ENCODE assay signal across 9 mouse cellular contexts in the genomic region with DNA sequence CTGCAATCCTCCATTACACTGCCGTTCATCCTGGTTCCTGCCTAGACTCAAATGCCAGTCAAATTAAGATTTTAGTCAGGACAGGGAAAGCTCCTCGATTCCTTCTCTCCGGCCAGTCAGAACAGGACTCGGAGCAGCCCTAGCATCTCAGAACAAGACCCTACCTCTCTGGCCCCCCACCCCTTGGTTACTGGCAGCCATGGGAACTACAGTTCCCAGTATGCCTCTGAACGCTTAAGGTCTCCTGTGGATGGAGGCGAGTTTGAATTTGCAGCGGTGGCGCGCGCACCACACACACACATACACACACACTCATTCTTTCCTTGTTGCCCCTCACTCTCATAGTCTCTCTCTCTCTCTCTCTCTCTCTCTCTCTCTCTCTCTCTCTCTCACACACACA. TPM values are rescaled to one million over a fixed set of nuclear protein-coding genes. Genes with fewer than 3 reads are reported as not detected.
DNase-seq lines count a peak whose midpoint lies in the region; ATAC-seq and TF ChIP-seq lines count a peak whose summit lies in the region.
"Had no signal": no experiment of that assay in that cellular context is flagged by ENCODE, and none has a peak within 500 bp of the region (broad histone marks: within the 10 kb centered on the region; RNA-seq: fewer than 3 reads in every experiment).

No protein-coding gene starts in this region.

- 10% methylated on average over 8 of the region's 10 CpGs for WGBS in heart, embryonic 15.5 days
- WGBS in forebrain, embryonic 14.5 days: 53% methylated on average over 10 of the region's 10 CpGs
- WGBS in liver, postnatal 0 days (ENCODE audit: insufficient replicate concordance): 21% methylated on average over 10 of the region's 10 CpGs

- peak overlapping the region; percentile 39; the same call in 1 of the 2 replicates for H3K27ac ChIP-seq in heart, embryonic 15.5 days
- H3K27ac ChIP-seq in forebrain, embryonic 14.5 days (ENCODE audit: low read depth, low read length): no peak overlapping the region
- H3K27ac ChIP-seq in liver, postnatal 0 days (ENCODE audit: low read depth): no peak overlapping the region
- H3K27ac ChIP-seq: macrophage had no signal

- peak overlapping the region; percentile 40 for H3K4me3 ChIP-seq in heart, embryonic 15.5 days
- peak overlapping the region; percentile 14 for H3K4me3 ChIP-seq in forebrain, embryonic 14.5 days (ENCODE audit: low read depth, low read length)
- H3K4me3 ChIP-seq in liver, postnatal 0 days (ENCODE audit: low read depth, low read length): no peak overlapping the region

- TF ChIP-seq CTCF in liver, postnatal 0 days (IDR thresholded peaks at IDR 0.05; ENCODE audit: low read depth): no peak

- DNase-seq in heart, postnatal 36 days: no peak
- DNase-seq in ZHBTc4 (ENCODE audit: low read depth, low spot score): peak; percentile 15
- peak; percentile 27 for DNase-seq in forebrain, embryonic 14.5 days (ENCODE audit: low spot score)
- DNase-seq in liver, postnatal 0 days: no peak
- no peak for DNase-seq in gastrocnemius, postnatal 10 days
- no peak for DNase-seq in kidney, adult 9 months

- H3K9me3 ChIP-seq in heart, embryonic 15.5 days (replicated peaks): no peaks in the 10 kb centered on the region
- no peaks in the 10 kb centered on the region for H3K9me3 ChIP-seq in forebrain, embryonic 14.5 days (replicated peaks; ENCODE audit: control insufficient read depth, low read length)
- no peaks in the 10 kb centered on the region for H3K9me3 ChIP-seq in liver, postnatal 0 days (ENCODE audit: low read length)

- intact Hi-C loops in heart, postnatal 36 days (cut with DNase I): loop anchor here (2.0 to 10.0 kb wide), 2 partner anchors 119 to 245 kb away; partner anchors contain the start of gene Igbp1

- ATAC-seq in heart, embryonic 15.5 days (replicated peaks; ENCODE audit: insufficient number of reproducible peaks, insufficient read depth, low FRiP score, low read depth): peak; percentile 50; the same call in 1 of the 2 replicates
- ATAC-seq in forebrain, embryonic 14.5 days: peak; percentile 70; the same call in 1 of the 2 replicates
- ATAC-seq in liver, postnatal 0 days: no peak
- ATAC-seq in megakaryocyte-erythroid progenitor cell, adult 5-6 weeks (replicated peaks; ENCODE audit: low FRiP score, low TSS enrichment, poor library complexity, severe bottlenecking): no peak

- no peaks in the 10 kb centered on the region for H3K4me1 ChIP-seq in heart, embryonic 15.5 days (replicated peaks)
- no peaks in the 10 kb centered on the region; the same call in 1 of the 2 replicates for H3K4me1 ChIP-seq in forebrain, embryonic 14.5 days (ENCODE audit: control insufficient read depth, insufficient read depth, low read length)
- H3K4me1 ChIP-seq in liver, postnatal 0 days (ENCODE audit: insufficient read depth): no peaks in the 10 kb centered on the region

- no peak overlapping the region for H3K9ac ChIP-seq in heart, embryonic 15.5 days
- H3K9ac ChIP-seq in forebrain, embryonic 14.5 days (ENCODE audit: low read length): peak overlapping the region; percentile 22; the same call in 1 of the 2 replicates
- H3K9ac ChIP-seq in liver, postnatal 0 days (replicated peaks): no peak overlapping the region

- H3K4me2 ChIP-seq in heart, embryonic 15.5 days: peak overlapping the region; percentile 63
- H3K4me2 ChIP-seq in forebrain, embryonic 14.5 days (ENCODE audit: low read length): peak overlapping the region; percentile 45
- peak overlapping the region; percentile 58 for H3K4me2 ChIP-seq in liver, postnatal 0 days (ENCODE audit: low read depth, low read length)

- no peaks in the 10 kb centered on the region for H3K36me3 ChIP-seq in heart, embryonic 15.5 days
- H3K36me3 ChIP-seq in forebrain, embryonic 14.5 days (ENCODE audit: control insufficient read depth, insufficient read depth, low read length): no peaks in the 10 kb centered on the region
- H3K36me3 ChIP-seq in liver, postnatal 0 days (replicated peaks; ENCODE audit: insufficient read depth, low read length): no peaks in the 10 kb centered on the region

- H3K27me3 ChIP-seq in heart, embryonic 15.5 days: peaks cover 12% of the 10 kb centered on the region; the same call in 1 of the 2 replicates
- H3K27me3 ChIP-seq in forebrain, embryonic 14.5 days (replicated peaks; ENCODE audit: control insufficient read depth, insufficient read depth, low read length): no peaks in the 10 kb centered on the region
- H3K27me3 ChIP-seq in liver, postnatal 0 days (ENCODE audit: insufficient read depth, low read length): 0 out of 2 replicates have a peak, but pooled peaks cover 9% of the 10 kb centered on the region

- TF ChIP-seq EP300 in liver, postnatal 0 days (IDR thresholded peaks at IDR 0.05; ENCODE audit: low read depth): no peak

RNA-seq across cellular contexts. Expression of gene Gdpd2, which starts 9.8 kb away (rescaled TPM):
- polyA plus RNA-seq in heart, embryonic 15.5 days (2015; fragmentation: Nextera tagmentation; extraction: Ambion mirVana): 1.0 and 1.4 TPM in 2 replicates
- total RNA-seq in heart, postnatal 36 days (2021): not detected
- polyA plus RNA-seq in forebrain, embryonic 14.5 days (2014; fragmentation: Nextera tagmentation; extraction: Ambion mirVana): 12.7 and 13.4 TPM in 2 replicates
- 0.04 TPM in 1 of 2 replicates, not detected in the other for polyA plus RNA-seq in liver, postnatal 0 days (2015; fragmentation: Nextera tagmentation; extraction: Ambion mirVana)
- total RNA-seq in megakaryocyte-erythroid progenitor cell, adult 5-6 weeks (2014; fragmentation: Nextera tagmentation): not detected in 2 replicates
- 1.0 TPM in 1 of 2 replicates, not detected in the other for total RNA-seq in megakaryocyte-erythroid progenitor cell, adult 5-6 weeks (2017)
- 1 to 10 TPM in 1 of 2 experiments, under 1 TPM in 1; 0.23 to 1.6 TPM for total RNA-seq in gastrocnemius, postnatal 10 days (2021)
- polyA plus RNA-seq: macrophage had no signal

RNA-seq across cellular contexts. Expression of gene Dlg3, which starts 28.1 kb away (rescaled TPM):
- 1.0 and 1.3 TPM in 2 replicates for polyA plus RNA-seq in heart, embryonic 15.5 days (2015; fragmentation: Nextera tagmentation; extraction: Ambion mirVana)
- 1 to 10 TPM; 3.0 to 3.4 TPM for total RNA-seq in heart, postnatal 36 days (2021)
- polyA plus RNA-seq in forebrain, embryonic 14.5 days (2014; fragmentation: Nextera tagmentation; extraction: Ambion mirVana): 14.0 and 15.5 TPM in 2 replicates
- polyA plus RNA-seq in liver, postnatal 0 days (2015; fragmentation: Nextera tagmentation; extraction: Ambion mirVana): 0.42 and 0.43 TPM in 2 replicates
- 11.7 and 13.5 TPM in 2 replicates for total RNA-seq in megakaryocyte-erythroid progenitor cell, adult 5-6 weeks (2014; fragmentation: Nextera tagmentation)
- 11.4 and 12.0 TPM in 2 replicates for total RNA-seq in megakaryocyte-erythroid progenitor cell, adult 5-6 weeks (2017)
- 1 to 10 TPM; 4.1 to 5.6 TPM for total RNA-seq in gastrocnemius, postnatal 10 days (2021)

Comparison
In these comparisons a context has a peak if more than half of its experiments do, and no peak if none do; other contexts are left out.
1. ATAC-seq: peak in heart, embryonic 15.5 days (single experiment) and forebrain, embryonic 14.5 days (single experiment); none in liver, postnatal 0 days (single experiment) and megakaryocyte-erythroid progenitor cell, adult 5-6 weeks (single experiment).
2. DNase-seq: peak in ZHBTc4 (single experiment) and forebrain, embryonic 14.5 days (single experiment); none in heart, postnatal 36 days (0 of 2), liver, postnatal 0 days (single experiment), gastrocnemius, postnatal 10 days (single experiment) and kidney, adult 9 months (single experiment).
3. Peak in every context shown above with its lines, with median percentiles within 50 percentile points of each other: H3K4me2 ChIP-seq.